ENCODE assay signal across 8 mouse cellular contexts in the genomic region with DNA sequence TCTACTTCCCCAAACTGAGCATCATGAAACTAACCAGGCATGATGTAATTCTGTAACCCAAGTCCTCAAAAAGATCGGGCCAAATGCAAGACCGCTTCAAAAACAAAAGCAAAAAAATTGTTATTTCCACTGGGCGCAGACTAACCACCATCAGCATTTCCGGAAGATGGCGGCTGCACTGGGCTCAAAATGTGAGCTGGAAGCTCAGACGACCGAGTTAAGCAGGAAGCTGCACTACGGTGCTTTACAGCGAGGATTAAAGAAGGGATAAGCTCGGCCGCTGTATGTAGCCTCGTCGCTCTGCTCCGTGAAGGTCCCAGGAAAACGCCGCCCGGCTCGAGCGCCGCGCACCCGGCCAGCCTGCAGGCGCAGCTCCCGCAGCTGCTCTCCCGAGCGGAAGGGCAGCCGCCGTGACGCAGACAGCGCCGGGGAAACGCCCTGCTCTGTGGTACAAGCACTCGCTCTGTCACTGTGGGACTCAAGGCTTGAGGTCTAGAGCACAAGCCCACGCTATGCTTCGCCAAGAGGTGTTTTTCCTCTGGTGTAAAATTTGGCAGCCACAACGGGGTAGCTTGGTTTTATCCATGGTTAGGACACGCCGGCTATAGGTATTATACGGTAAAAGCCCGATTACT. TPM values are rescaled to one million over a fixed set of nuclear protein-coding genes. Genes with fewer than 3 reads are reported as not detected.
A peak's percentile ranks its signal among the peaks of the same experiment; 100 is the strongest.
DNase-seq lines count a peak whose midpoint lies in the region; ATAC-seq lines count a peak whose summit lies in the region.

No protein-coding gene starts in this region.

- peaks cover 52% of the 10 kb centered on the region for H3K36me3 ChIP-seq in megakaryocyte, embryonic 14.5 days (replicated peaks; ENCODE audit: low read length)

- peaks cover 76% of the 10 kb centered on the region for H3K4me1 ChIP-seq in megakaryocyte, embryonic 14.5 days

- peak; percentile 92 for ATAC-seq in common myeloid progenitor, adult 5-6 weeks (replicated peaks; ENCODE audit: low read depth, poor library complexity, severe bottlenecking)

- H3K27me3 ChIP-seq in megakaryocyte, embryonic 14.5 days (replicated peaks) = no peaks in the 10 kb centered on the region

- H3K4me3 ChIP-seq in megakaryocyte, embryonic 14.5 days (replicated peaks) = peak overlapping the region; percentile 92

- no peaks in the 10 kb centered on the region for H3K9me3 ChIP-seq in megakaryocyte, embryonic 14.5 days

- peak; percentile 90 for DNase-seq in ZHBTc4 (ENCODE audit: low read depth, low spot score)
- DNase-seq in gastrocnemius, adult 8-10 months (ENCODE audit: low spot score in 2 of 2) = peak; percentile 83 to 87
- DNase-seq in induced T-regulatory cell, adult 2 months (ENCODE audit: low read depth) = peak; percentile 95
- DNase-seq in left cerebral cortex, adult 9 months (ENCODE audit: low spot score in 2 of 2) = peak; percentile 69 to 85
- peak; percentile 83 to 89 for DNase-seq in right cerebral cortex, adult 2 months (ENCODE audit: low spot score in 2 of 2)
- peak; percentile 44 for DNase-seq in urinary bladder, postnatal 10 days (ENCODE audit: low spot score)

RNA-seq across cellular contexts. Expression of a gene that starts 16.0 kb away (rescaled TPM):
- total RNA-seq in common myeloid progenitor, adult 5-6 weeks (2017) = 87.6 and 110 TPM in 2 replicates
- total RNA-seq in gastrocnemius, adult 8-10 months (2022) = 10 to 100 TPM; 23.9 to 33.7 (median 28.2) TPM
- 4.6 and 6.2 TPM in 2 replicates for polyA plus RNA-seq in megakaryocyte, embryonic 14.5 days (2012; ENCODE audit: insufficient read depth, low replicate concordance)

Comparison
In these comparisons a context has a peak if more than half of its experiments do, and no peak if none do; other contexts are left out.
1. Peak in every context shown above with its lines: DNase-seq, ATAC-seq and H3K4me3 ChIP-seq.
2. DNase-seq: peak in every context shown above with its lines; median percentile 95 in induced T-regulatory cell, adult 2 months; 90 in ZHBTc4; 86 in right cerebral cortex, adult 2 months; 85 in gastrocnemius, adult 8-10 months; 77 in left cerebral cortex, adult 9 months; 44 in urinary bladder, postnatal 10 days.